Mouse (Mus musculus): ENCODE results near the gene Slain2. TPM values are rescaled to one million over a fixed set of nuclear protein-coding genes. Genes with fewer than 3 reads are reported as not detected.
"Not testable (repeated sequence)": the region's sequence is repeated elsewhere in the genome, so short reads cannot be mapped to it uniquely, and the experiment has no call there.

The Slain2 gene
- total RNA-seq, 2 experiments from 2014 or later, result 116 to 121 TPM

DNA sequence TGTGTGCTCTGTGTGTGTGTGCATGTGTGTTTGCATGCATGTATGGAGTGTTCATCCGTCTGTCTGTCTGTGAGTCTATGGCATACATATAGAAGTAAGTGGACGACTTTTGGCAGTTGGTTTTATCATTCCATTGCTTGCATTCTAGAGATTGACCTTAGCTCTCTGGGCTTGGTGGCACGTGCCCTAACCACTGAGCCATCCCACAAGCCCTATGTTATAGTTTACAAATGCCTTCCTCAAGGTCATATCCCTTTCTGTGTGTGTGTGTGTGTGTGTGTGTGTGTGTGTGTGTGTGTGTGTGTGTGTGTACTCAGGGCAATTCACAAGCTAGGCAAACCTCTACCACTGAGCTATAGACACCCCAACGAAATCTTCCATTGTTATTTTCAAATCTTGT, 12.2 kb upstream of the Slain2 start:
- DNase-seq, result no peak

DNA sequence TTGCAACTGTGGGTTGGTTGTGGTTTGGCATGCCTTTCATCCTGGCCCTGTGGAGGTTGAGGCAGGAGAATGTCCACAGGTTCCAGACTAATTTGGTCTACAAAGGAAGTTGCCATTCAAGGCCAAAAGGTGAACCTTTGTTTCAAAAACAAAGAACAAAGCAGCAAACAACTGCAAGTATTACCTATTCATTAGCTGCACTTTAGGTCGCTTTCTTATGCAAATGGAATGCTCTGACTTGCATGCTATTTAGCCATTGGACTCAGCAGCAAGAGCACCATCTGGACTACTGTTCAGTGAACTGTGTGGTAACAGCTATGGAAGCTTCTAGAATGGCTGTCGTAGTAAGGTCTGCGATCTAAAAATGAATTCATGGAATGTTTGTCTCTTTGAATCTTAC, 11.8 kb upstream of the Slain2 start:
- DNase-seq, result no peak

DNA sequence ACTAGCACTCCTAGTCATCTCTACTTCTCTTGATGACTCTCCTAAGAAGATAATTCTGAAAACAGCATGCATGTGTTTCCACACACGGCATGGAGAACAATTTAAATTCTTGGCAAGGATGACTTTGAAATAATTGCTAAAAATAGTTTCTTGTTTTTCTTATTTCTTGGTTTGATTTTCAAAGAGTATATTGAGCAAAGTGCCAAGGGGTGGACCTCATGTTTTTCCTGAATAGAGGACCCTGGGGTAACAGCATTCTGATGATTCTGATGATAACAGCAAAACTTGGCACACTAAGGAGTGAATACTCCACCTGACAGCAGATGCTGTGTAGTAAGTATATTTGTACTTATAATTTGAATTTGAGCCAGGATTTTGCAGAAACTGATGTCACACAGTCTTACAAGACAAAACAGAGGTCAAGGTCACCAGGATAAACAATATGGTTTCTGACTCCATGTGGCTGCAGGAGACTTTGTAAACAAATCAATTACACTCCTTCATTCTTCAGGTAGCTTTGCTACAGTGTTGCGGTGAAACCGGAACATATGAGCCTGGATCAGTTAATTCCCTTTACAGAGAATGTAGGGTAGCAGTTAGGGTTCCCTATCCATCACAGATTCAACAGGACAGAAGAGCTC, 11.1 kb upstream of the Slain2 start:
- no peak for DNase-seq

DNA sequence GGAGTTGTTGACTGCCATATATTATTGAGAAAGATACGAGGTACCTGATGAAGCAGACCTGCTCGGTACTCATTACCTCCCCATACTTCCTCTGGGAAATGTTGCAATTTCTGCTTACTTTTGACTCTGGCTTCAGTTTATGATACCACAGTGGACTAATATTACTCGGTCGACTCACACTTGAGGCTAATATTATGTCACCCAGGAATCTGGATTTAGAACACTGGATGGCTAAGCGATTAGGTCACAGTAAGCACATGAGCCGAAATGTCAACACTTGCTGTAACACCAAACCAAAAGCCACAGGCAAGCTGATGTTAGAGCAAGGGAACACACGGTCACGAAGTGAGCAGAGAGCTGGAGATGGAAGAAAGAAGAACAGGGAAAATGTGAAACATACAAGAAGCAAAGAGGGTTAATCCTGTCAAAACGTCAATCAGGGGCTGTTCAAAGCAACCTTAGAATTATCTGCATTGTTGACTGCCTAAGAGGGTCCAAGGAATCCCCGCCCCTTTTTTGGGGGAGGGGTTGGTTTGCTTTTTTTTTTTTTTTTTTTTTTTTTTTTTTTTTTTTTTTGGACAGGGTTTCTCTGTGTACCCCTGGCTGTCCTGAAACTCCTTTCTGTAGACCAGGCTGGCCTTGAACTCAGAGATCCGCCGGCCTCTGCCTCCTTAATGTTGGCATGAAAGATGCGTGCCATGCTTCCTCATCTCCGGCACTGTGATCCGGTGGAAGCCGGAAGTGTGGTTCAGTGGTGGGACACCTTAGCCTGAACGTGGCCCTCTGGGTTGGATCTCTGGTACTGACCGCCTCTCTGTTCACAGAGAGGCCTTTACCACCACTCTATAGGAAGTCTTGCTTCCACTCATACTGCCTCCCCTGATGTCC, 9.0 kb upstream of the Slain2 start:
- peak; percentile 60 for DNase-seq

DNA sequence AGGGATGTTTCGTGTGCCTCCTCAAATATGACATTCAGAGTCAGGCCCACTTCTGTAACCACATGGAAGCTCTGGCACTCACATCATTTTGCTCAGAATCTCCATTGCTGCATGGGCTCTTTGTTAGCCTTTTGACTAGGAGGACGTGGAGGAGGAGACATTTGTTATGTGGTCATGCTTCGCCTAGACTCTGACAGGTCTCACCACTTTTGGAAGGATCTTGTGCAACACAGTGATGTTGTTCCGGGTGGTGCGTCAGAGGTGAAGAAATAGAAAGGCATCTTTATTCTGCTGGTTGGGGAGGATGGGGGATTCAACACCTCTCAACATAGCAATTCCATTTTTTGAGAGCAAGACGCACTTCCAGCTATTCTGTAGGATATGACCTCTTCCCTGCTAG, 6.7 kb upstream of the Slain2 start:
- DNase-seq, result no peak

DNA sequence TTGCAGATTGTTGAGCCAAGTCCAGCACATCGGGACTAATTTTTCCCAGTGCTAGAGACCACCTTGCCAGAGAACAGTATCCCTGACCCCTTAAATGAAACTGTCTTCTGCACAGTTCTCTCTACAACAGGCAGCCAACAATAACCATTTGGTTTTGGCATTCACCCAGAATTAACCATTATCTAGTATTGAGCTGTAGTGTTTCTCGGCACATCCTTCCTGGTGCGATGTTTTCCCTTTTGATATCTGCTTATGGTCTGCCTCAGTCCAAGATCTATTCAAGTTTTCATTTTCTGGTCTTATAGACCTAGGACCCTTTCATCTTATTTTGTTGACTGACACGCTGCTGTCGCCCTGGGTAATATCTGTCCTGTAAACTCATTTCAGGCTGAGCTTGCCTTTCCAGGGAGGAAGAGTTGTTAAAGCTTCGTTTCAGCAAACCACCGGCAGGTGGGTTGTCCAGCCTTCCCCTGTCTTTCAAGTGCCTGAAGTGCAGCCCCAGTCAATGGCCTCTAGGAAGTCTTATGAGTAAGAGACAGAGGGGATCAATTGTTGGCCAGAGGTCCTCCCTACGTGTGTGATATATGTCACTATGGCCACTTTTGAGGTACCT, 5.7 kb upstream of the Slain2 start:
- DNase-seq, result no peak

DNA sequence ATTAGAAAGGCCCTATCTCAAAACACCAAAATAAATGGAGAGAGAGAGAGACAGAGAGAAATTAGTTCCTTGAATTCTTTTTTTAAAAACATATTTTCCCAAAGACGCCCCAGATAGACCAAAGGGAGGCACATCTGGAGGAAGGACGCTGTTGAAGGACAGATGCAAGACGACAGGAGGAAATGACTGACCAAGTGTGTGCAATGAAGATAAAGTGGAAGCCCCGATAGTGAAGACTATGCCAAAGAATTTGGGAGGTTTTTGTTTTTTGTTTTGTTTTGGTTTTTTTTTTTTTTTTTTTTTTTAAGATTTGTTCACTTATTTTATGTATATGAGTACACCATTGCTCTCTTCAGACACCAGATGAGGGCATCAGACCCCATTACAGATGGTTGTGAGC, 4.7 kb upstream of the Slain2 start:
- no peak for DNase-seq

DNA sequence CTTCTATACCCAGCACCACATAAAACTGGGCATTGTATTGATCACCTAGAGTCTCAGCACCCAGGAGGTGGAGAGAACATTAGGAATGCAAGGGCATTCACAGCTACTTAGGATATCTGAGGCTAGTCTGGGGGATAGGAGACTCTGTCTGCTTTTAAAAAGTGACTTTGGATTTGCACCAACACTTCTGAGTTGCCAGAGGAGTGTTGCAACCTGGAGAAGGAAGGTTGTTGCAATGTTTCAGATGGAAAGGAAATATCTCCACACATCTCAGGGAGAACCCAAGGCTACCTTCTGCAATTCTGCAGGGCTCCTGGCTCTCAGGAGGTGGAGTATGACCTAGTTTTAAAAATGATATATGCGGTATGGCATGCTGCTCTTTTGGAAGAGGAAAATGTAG, 3.7 kb upstream of the Slain2 start:
- no peak for DNase-seq

DNA sequence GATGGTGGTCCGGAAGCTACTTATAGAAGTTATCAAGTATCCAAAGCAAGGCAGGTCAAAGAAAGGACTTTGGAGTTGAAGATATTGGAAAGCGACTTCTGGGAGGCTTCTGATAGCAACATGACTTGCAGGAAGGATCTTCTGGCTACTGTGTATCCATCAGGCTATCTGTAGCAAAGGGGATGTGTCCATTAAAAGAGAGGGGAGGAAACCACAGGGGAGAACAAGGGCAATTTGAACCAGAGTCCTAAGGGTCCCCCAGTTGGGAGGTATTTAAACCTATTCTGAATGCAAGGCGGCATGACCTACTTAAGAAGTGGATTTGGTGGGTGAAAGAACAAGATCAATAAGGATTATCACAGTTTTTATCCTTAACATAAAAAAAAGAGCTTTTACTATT, 2.8 kb upstream of the Slain2 start:
- DNase-seq, result no peak

DNA sequence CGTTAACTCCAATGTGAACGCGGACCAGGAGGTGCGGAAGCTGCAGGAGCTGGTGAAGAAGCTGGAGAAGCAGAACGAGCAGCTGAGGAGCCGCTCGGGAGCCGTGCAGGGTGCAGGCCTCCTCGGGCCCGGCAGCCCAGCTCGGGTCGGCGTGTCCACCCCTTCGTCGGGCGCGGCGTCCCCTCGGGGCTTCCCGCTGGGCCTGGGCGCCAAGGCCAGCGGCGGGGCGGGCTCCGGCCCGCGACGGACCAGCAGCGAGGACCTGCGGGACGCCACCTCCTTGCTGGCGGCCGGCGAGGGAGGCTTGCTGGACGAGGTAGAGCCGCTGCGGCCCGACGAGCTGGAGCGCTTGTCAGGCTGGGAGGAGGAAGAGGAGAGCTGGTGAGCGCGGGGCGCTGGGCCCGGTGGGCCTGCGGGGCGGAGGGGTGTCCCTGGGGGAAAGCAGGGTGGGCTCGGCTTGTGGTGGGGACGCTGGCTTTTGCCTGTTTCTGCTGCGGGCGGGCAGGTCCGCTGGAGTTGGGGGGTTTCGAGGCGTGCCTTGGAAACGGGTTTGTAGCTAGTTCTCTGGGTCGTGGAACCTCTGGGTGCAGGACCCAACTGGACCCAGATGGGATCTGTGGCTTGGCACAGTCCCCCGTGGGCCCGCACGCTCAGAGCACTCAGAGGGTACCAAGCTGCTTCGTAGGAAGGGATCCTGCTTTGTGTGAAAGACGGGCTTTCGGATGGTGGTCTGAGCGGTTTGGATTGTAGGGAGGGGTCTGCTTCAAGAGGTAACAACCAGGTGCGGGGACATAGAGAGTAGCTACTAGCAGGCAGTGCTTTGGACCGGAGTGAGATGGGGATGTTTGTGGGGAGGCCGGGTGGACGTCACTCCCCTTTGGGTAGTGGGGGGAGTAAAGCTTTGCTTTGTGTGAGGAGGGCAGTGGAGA, 793 bp downstream of the Slain2 start:
- no peak for DNase-seq

DNA sequence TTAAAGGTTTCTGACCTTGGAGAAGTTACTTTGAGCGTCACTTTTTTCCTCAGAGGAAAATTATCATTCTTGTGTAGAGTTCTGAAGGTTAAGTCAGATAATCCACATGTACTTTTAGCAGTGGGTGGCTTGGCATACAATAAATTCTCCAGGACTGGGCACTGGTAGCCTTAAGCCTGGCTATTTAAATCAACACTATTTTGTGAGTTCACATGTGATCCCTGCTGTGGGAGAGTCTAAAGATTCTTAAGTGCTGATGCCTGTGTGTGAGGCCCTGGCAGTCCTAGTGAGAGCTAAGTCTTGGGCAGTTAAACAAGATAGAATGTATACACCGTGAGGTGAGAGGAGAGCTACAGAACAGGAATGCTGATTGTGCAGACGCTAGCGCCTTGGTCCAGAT, 1.9 kb downstream of the Slain2 start:
- DNase-seq, result no peak

DNA sequence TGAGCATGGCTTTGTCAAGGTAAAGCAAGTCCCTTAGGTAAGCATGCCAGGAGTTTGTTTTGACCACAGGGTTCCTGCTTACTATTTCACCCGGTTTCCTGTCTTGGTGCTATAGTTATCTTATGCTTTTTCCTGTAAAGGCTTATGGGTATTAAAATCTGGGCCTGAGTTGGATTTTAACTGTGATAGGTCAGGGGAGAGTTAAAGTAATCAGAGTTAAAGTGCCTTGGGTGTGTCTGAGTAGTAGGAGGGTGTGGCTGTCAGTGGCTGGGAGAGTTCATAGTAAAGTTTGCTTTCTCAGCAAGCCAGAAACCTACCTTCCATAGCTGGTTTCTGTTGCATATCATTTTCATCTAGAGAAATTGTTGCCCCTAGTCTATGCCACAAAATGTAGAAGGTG, 2.7 kb downstream of the Slain2 start:
- no peak for DNase-seq

DNA sequence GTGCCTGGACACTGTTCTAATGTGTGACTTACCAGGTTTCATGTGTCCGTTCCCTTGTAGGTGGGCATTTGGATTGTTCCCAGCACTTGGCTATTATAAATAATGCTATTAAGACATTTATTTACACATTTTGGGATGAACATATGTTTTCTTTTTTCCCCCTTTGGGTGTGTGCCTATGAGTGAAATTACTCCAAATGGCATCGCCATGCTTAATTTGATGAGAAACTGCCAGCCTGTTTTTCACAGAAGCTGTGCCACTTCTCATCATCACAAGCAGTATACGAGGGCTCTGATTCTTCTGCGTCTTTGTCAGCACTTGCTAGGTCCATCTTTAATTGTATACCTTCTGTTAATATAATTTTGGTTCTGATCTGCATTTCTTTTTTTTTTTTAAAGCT, 6.3 kb downstream of the Slain2 start:
- no peak for DNase-seq

DNA sequence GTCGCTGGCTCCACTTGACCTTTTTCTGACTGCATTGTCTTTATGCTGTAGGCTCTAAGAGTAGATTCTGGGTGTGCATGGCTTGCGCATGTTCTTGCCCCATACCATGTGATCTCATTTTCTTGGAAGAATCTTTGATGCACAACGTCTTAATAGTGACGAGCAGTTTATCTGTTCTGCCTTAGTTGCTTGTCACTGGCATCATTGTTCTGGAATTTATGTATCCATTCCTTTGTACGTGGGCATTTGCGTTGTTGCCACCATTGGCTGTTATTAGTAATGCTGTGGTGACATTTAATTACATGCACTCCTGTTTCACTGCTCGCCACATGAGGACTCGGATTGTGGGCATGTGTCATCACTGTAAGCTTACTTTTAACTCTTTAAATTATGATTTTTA, 7.1 kb downstream of the Slain2 start:
- no peak for DNase-seq

DNA sequence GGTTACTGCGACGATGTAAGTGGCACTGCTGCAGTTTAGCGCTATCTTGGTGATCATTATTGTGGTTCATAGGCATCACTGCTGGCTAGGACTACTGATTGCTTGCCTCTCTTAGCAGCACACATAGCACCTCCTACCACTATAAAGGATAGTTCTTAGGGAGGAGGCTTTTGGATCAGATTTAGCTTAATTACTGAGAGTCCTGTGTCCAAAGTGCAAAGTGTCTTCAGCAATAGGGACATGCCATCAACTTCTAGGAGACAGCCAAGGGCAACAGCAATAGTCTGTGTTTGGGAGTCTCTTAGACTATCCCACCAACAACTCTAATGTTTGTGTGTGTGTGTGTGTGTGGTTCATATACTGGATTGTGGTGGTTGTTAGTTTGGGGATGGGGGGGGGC, 8.7 kb downstream of the Slain2 start:
- DNase-seq, result no peak

DNA sequence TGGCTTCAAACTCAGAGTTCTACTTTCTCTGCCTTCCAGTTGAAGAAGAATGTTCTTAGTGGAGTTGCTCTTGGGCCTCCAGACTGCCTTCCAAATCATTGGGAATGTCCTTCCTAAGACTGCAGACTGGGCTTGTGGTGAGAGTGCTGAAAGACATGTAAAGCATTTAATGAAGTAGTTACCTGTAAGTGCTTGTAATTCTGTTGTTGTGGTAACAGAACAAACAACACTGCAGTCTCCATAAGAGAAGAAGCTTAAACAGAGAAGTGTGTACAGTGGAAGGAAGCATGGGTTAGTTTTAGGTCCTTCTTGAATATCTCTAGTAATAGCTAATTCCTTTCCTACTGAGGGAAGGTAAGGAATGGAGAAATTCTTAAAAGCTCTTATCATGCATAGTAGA, 13.0 kb downstream of the Slain2 start:
- no peak for DNase-seq

DNA sequence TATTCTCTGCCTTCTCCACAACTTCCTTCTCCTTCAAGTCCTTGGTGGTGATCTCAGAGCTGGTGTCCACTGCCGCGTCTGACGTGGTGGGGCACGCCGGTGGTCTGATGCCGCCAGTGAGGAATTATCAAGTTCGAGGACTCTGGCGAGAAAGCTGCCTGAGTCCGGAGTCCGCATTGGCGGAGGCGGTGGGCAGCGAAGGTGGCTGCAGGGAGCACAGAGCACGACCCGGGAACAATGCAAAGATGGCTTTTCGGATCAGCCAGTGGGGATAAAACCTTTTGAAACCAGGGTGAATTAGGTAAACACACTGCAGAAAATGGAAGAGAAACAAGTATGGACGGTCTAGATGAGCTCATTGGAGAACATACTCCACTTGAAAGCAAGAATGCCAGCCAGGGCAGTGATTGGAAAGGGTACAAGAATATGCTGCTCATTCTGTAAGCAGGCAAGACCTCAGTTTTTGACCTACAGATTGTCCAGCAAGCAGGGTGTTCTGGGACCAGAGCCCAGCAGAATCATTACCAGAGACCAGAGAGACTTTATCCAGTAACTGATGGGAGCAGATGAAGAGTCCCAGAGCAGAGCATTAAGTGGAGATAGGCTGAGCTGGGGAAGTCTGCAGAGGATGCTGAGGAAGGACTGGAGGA, 19.0 kb downstream of the Slain2 start:
- DNase-seq, result no peak

DNA sequence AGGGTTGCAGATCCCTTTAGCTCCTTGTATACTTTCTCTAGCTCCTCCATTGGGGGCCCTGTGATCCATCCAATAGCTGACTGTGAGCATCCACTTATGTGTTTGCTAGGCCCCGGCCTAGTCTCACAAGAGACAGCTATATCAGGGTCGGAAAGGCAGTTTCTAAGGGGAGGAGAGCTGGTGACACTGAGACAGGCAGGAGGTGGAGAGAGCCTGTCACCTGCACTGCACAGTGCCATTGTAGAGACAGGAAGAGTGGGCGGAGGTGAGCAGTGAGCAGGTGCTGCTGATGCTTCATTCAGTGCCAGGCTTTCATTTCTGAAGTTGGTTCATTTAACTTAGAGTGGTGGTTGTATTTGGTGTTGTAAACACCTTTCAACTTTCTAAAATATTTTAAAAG, 24.3 kb downstream of the Slain2 start:
- not testable (repeated sequence) for DNase-seq

DNA sequence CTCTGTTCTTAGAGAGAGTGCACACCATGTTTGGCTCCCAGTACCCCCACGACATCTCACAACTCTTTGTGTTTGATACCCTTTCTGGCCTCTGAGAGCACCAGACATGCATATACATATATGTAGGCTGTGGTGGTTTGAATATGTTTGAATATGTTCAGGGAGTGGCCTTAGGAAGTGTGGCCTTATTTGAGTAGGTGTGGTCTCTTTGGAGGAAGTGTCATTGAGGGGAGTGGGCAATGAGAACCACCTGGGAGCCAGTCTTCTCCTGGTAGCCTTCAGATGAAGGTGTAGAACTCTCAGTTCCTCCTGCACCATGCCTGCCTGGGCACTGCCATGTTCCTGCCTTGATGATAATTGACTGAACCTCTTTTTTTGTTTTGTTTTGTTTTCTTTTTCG, 25.2 kb downstream of the Slain2 start:
- DNase-seq, result no peak

DNA sequence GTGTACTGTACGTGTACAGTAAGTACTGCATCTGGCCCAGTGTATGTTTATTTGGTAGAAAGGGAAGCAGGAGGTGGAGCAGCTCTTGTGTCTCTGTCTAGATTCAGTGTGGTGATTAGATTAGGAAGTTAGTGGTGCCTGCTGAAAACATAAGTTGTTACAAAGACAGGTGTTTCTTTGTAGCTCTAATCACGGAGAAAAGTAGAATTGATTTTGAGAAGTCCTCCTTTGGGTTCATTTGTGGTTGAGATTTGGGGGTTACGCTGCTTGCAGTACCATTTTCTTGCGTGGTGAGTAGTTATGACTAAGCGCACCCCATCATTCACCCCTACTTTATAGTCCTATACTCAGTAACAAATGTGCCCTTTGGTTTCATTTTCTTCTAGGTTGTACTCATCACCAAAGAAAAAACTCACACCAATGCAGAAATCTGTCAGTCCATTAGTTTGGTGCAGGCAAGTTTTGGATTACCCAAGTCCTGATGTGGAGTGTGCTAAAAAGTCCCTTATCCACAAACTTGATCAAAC, 26.9 kb downstream of the Slain2 start:
- no peak for DNase-seq

DNA sequence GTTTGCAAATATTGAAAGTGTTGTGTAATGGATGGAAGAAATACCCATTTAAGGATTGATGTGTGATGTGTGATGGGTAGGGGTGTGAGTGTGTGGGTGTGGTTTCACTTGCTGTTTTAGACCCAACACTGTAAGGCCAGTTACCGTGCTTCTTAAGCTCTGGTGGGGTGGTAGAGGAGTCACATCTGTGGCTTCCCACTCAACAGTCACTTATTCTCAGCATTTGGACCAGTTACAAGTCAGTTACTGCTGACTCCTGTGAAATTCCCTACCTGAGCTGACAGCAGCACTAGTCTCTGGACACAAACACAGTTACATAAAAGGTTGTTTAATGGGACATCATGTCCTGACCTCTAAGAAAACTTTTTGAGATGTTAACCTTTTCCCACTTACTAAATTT, 34.0 kb downstream of the Slain2 start:
- DNase-seq, result no peak

DNA sequence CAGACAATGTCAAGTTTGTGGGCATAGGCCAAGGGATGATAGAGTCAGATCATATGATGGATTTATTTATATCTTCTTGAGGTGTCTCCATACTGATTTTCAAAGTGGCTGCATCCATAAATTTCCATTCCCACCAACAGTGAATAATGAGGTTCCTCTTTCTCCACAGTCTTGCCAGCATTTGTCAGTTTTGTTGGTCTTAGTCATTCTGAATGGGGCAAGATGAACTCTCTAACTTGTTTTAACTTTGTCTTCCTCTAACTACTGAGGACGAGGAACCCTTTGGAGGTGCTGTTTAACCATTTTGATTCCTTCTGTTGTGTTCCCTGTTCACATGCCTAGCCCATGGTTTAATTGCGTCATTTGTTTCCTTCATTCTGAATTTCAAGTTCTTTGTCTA, 36.1 kb downstream of the Slain2 start:
- DNase-seq, result no peak
